Mouse (Mus musculus): ENCODE data around the gene Sdk1. TPM values are rescaled to one million over a fixed set of nuclear protein-coding genes. Genes with fewer than 3 reads are reported as not detected.

The Sdk1 gene
- polyA plus RNA-seq, 1 experiment from 2014 or later: 3.6 TPM

DNA sequence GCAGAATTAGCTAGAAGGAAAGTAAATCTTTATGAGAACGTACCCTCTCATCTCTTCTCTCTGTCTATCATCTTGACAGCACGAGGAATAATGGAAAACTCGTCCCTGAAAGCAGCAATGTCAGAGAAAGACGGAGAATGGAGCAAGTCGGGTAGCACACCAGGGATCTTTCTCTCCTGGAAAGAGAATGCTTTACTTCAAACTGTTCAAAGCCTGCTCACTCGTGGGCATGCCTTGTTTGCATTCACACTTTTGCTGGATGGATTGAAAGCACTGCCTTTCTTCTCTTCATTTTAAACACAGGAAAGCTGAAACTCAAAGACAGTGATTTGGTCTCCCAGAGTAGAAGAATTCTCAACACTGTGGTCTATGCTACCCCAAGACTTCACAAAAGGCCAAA, 1020.8 kb downstream of the Sdk1 start:
- no peaks in the 10 kb centered on the region for H3K9me3 ChIP-seq
- H3K4me1 ChIP-seq: no peaks in the 10 kb centered on the region
- no peaks in the 10 kb centered on the region for H3K27me3 ChIP-seq (replicated peaks)
- no peak for ATAC-seq (ENCODE audit: insufficient read depth, low FRiP score, low read depth)
- H3K4me2 ChIP-seq: no peak overlapping the region
- H3K4me3 ChIP-seq (replicated peaks): no peak overlapping the region
- H3K27ac ChIP-seq: no peak overlapping the region
- 51% methylated on average over 6 of the region's 6 CpGs for WGBS
- no peaks in the 10 kb centered on the region for H3K36me3 ChIP-seq
- H3K9ac ChIP-seq: no peak overlapping the region

Other genes with a start within 250 kb of the Sdk1 start
- 0.26 and 0.35 TPM in 2 replicates for gene Card11, start 240.9 kb upstream of the Sdk1 start, polyA plus RNA-seq (2015; fragmentation: Nextera tagmentation; extraction: Ambion mirVana)